Mouse (Mus musculus): ENCODE results near the gene Cacnb4. TPM values are rescaled to one million over a fixed set of nuclear protein-coding genes. Genes with fewer than 3 reads are reported as not detected.

Cacnb4 gene
- polyA plus RNA-seq, 1 experiment from 2014 or later = 10.7 TPM

GRCm38 (mm10) chr2:52386037-52386436 lies 290.6 kb downstream of the Cacnb4 start:
- Histone ChIP-seq H3K4me3 (no peak overlapping the region), H3K9me3 (no peaks in the 10 kb centered on the region), H3K27ac (replicated peaks) (no peak overlapping the region), H3K27me3 (no peaks in the 10 kb centered on the region), H3K9ac (no peak overlapping the region), H3K4me2 (no peak overlapping the region), H3K4me1 (replicated peaks) (no peaks in the 10 kb centered on the region), H3K36me3 (no peaks in the 10 kb centered on the region)
- no peak for ATAC-seq (ENCODE audit: low FRiP score, low read depth)
- 77% methylated on average over 7 of the region's 7 CpGs for WGBS

- ATAC-seq (ENCODE audit: low FRiP score, low read depth) = no peak
- H3K9ac ChIP-seq = no peak overlapping the region
- WGBS = 75% methylated on average over 10 of the region's 10 CpGs
- peak overlapping the region; percentile 13 for H3K4me2 ChIP-seq
- H3K27ac ChIP-seq (replicated peaks) = no peak overlapping the region
- no peaks in the 10 kb centered on the region for H3K36me3 ChIP-seq
- no peaks in the 10 kb centered on the region for H3K27me3 ChIP-seq
- no peak overlapping the region for H3K4me3 ChIP-seq
- no peaks in the 10 kb centered on the region for H3K4me1 ChIP-seq (replicated peaks)
- no peaks in the 10 kb centered on the region for H3K9me3 ChIP-seq
Observed at GRCm38 (mm10) chr2:52378848-52379261, 297.8 kb downstream of the Cacnb4 start.

GRCm38 (mm10) chr2:52378448-52378804 lies 298.2 kb downstream of the Cacnb4 start, which contains the start of gene Neb:
Gene Neb, minus strand, starts transcription at chr2:52378474.
- Histone ChIP-seq H3K4me1 (replicated peaks) (no peaks in the 10 kb centered on the region), H3K36me3 (no peaks in the 10 kb centered on the region), H3K27me3 (no peaks in the 10 kb centered on the region), H3K4me2 (peak within 1 kb of the TSS; percentile 13), H3K9ac (no peak within 1 kb of the TSS), H3K9me3 (no peaks in the 10 kb centered on the region), H3K27ac (replicated peaks) (no peak within 1 kb of the TSS), H3K4me3 (no peak within 1 kb of the TSS)
- ATAC-seq (ENCODE audit: low FRiP score, low read depth) = no peak
- 53% methylated on average over 7 of the region's 7 CpGs for WGBS

Other genes with a start within 250 kb of the Cacnb4 start
- gene Stam2, start 65.5 kb upstream of the Cacnb4 start, polyA plus RNA-seq (2015; fragmentation: Nextera tagmentation; extraction: Ambion mirVana) = 35.8 and 35.9 TPM in 2 replicates
- 8.6 and 11.0 TPM in 2 replicates for gene Fmnl2, start 181.0 kb upstream of the Cacnb4 start, polyA plus RNA-seq (2015; fragmentation: Nextera tagmentation; extraction: Ambion mirVana)

All from hindbrain, embryonic 15.5 days (tissue).